Mouse (Mus musculus) brain, embryonic 14.5 days (tissue): ENCODE results near the gene Mlip.

Source experiments
- CTCF ChIP-seq: fragments of 200-500 bp; IDR thresholded peaks from 2 replicates; pipeline ENCODE4 v1.5.1; 2012; ENCODE audit warnings: inconsistent platforms, mild to moderate bottlenecking, moderate library complexity, borderline replicate concordance; ENCODE audit not compliant: insufficient read depth, insufficient read length; ENCODE audit errors: extremely low read depth
- POLR2A ChIP-seq: fragments of 200-500 bp; IDR thresholded peaks from 2 replicates; pipeline ENCODE4 v1.6.1; 2012; ENCODE audit warnings: mild to moderate bottlenecking, inconsistent platforms, borderline replicate concordance; ENCODE audit not compliant: poor library complexity, insufficient read depth, insufficient read length, severe bottlenecking; ENCODE audit errors: extremely low read depth

- TF ChIP-seq CTCF (no peak), POLR2A (no peak)
Observed at GRCm38 (mm10) chr9:77359278-77359973, 6.7 kb upstream of the Mlip start.
